Mouse (Mus musculus): Measurements from ENCODE around the gene Dusp1. TPM values are rescaled to one million over a fixed set of nuclear protein-coding genes. Genes with fewer than 3 reads are reported as not detected.

Gene Dusp1
- total and polyA plus RNA-seq, 3 experiments = 3.5 to 9.9 (median 5.6) TPM

DNA sequence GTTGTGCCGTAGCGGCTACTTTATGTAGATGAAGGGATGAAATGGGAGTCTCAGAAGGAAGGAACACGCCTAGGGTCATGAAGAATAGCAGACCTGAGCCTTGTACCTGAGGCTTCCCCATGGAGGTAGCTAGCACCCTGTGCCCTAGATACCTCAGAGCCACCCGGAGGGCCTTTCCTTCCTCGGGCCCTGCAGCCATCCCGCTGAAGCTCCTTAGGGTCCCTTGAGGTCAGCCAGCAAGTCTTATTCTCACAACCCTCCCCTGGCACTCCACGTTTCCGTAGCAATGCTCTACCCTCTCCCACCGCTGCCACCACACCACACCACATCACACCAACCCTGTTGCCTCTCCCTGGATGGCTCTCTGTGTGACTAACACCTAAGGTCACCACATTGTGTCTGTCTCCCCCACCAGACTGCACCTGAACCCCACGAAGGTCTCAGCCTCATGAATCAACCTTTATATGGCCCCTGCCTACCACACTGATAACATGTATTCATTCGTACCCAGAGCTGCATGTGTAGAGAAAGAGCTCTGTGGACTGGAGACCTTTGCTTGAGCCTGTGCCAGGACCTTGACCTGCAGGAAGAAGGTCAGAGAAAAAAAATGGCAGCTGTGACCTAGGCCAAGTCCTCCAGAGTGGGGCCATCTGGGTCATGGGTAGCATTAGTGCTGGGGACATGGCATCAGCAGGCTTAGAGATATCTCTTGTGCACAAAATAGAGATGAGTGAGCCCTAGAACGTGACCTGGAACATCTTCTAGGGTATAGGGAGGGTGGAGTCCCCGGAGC is 93.6 kb downstream of the Dusp1 start:
- no peaks in the 10 kb centered on the region for H3K36me3 ChIP-seq (replicated peaks in 1 of 2; ENCODE audit: control insufficient read depth in 1 of 2, insufficient read depth in 1 of 2, low read length in 1 of 2)
- no peaks in the 10 kb centered on the region for H3K79me2 ChIP-seq (replicated peaks; ENCODE audit: control insufficient read depth, extremely low read depth, insufficient read depth, poor library complexity, severe bottlenecking)
- in situ Hi-C loops (cut with MboI; ENCODE audit: low pct_ligation_motif_present, low pct_unique_long_range_greater_than_20kb, low sequenced_read_pairs) (no loop called here), dilution Hi-C loops (cut with MboI; ENCODE audit: extremely low pct_ligation_motif_present, extremely low pct_unique_long_range_greater_than_20kb, low sequenced_read_pairs) (no loop called here)
- no peak overlapping the region for H3K4me3 ChIP-seq (replicated peaks in 1 of 3; ENCODE audit: low read depth in 2 of 3, low read length in 2 of 3, poor library complexity in 1 of 3)
- H3K4me1 ChIP-seq (ENCODE audit: control insufficient read depth in 1 of 2, insufficient read depth in 2 of 2) = peaks cover 0 to 2% of the 10 kb centered on the region in 2 experiments; a peak in 1 of 4 replicates
- H3K9ac ChIP-seq (ENCODE audit: insufficient read depth, low read depth) = no peak overlapping the region
- no peak overlapping the region for H3K27ac ChIP-seq (ENCODE audit: insufficient read depth, low read depth)
- no peak for TF ChIP-seq USF2 (conservative IDR thresholded peaks at IDR 0.05; ENCODE audit: low read depth, low read length)
- no peak for TF ChIP-seq USF1 (IDR thresholded peaks at IDR 0.05; ENCODE audit: low read depth, low read length)
- no peak for TF ChIP-seq RCOR1 (conservative IDR thresholded peaks at IDR 0.05; ENCODE audit: low read depth, low read length)
- TF ChIP-seq HCFC1 (IDR thresholded peaks at IDR 0.05; ENCODE audit: low read depth, low read length) = no peak
- no peak for TF ChIP-seq JUN (IDR thresholded peaks at IDR 0.05; ENCODE audit: insufficient read depth, low read depth, low read length)
- TF ChIP-seq MAFK (IDR thresholded peaks at IDR 0.05; ENCODE audit: insufficient replicate concordance, low read length) = no peak
- TF ChIP-seq UBTF (IDR thresholded peaks at IDR 0.05; ENCODE audit: low read depth, low read length) = no peak
- TF ChIP-seq SMC3 (IDR thresholded peaks at IDR 0.05; ENCODE audit: low read depth, low read length) = no peak
- TF ChIP-seq MYC (IDR thresholded peaks at IDR 0.05; ENCODE audit: low read depth, low read length) = no peak
- no peak for TF ChIP-seq JUND (conservative IDR thresholded peaks at IDR 0.05; ENCODE audit: low read depth, low read length)
- TF ChIP-seq CHD1 (IDR thresholded peaks at IDR 0.05; ENCODE audit: low read depth, low read length) = no peak
- TF ChIP-seq POLR2AphosphoS2 (IDR thresholded peaks at IDR 0.05; ENCODE audit: low read depth, low read length) = no peak
- no peak for TF ChIP-seq E2F4 (IDR thresholded peaks at IDR 0.05; ENCODE audit: insufficient replicate concordance, low read depth, low read length)
- H3K9me3 ChIP-seq (replicated peaks; ENCODE audit: low read length) = no peaks in the 10 kb centered on the region
- peaks cover 13% of the 10 kb centered on the region for H3K27me3 ChIP-seq (replicated peaks)
- DNase-seq (ENCODE audit: extremely low read depth) = no peak
- H3K4me2 ChIP-seq (ENCODE audit: insufficient read depth, low read depth, poor library complexity, severe bottlenecking) = no peak overlapping the region

- Histone ChIP-seq H3K27ac (ENCODE audit: insufficient read depth, low read depth) (no peak overlapping the region), H3K36me3 (replicated peaks in 1 of 2; ENCODE audit: control insufficient read depth in 1 of 2, insufficient read depth in 1 of 2, low read length in 1 of 2) (no peaks in the 10 kb centered on the region), H3K79me2 (replicated peaks; ENCODE audit: control insufficient read depth, extremely low read depth, insufficient read depth, poor library complexity, severe bottlenecking) (no peaks in the 10 kb centered on the region), H3K9me3 (replicated peaks; ENCODE audit: low read length) (no peaks in the 10 kb centered on the region), H3K27me3 (replicated peaks) (peaks cover 14% of the 10 kb centered on the region), H3K4me1 (ENCODE audit: control insufficient read depth in 1 of 2, insufficient read depth in 2 of 2) (peaks cover 2% of the 10 kb centered on the region in 2 experiments; a peak in 2 of 4 replicates), H3K4me2 (ENCODE audit: insufficient read depth, low read depth, poor library complexity, severe bottlenecking) (no peak overlapping the region), H3K9ac (ENCODE audit: insufficient read depth, low read depth) (no peak overlapping the region), H3K4me3 (replicated peaks in 1 of 3; ENCODE audit: low read depth in 2 of 3, low read length in 2 of 3, poor library complexity in 1 of 3) (no peak overlapping the region)
- in situ Hi-C loops (cut with MboI; ENCODE audit: low pct_ligation_motif_present, low pct_unique_long_range_greater_than_20kb, low sequenced_read_pairs) (no loop called here), dilution Hi-C loops (cut with MboI; ENCODE audit: extremely low pct_ligation_motif_present, extremely low pct_unique_long_range_greater_than_20kb, low sequenced_read_pairs) (no loop called here)
- no peak for DNase-seq (ENCODE audit: extremely low read depth)
- TF ChIP-seq TCF12 (IDR thresholded peaks at IDR 0.05; ENCODE audit: low read depth, low read length) (no peak), MEF2A (IDR thresholded peaks at IDR 0.05; ENCODE audit: borderline replicate concordance, low read depth, low read length) (no peak), ZMIZ1 (IDR thresholded peaks at IDR 0.05; ENCODE audit: low read depth, low read length) (no peak), KAT2A (IDR thresholded peaks at IDR 0.05; ENCODE audit: insufficient replicate concordance, low read length) (no peak), JUN (IDR thresholded peaks at IDR 0.05; ENCODE audit: insufficient read depth, low read depth, low read length) (no peak), EP300 (IDR thresholded peaks at IDR 0.05; ENCODE audit: low read length) (no peak)
These were observed 94.3 kb downstream of the Dusp1 start for GRCm38 (mm10) chr17:26467619-26468018.
